Mouse (Mus musculus) bone marrow, adult 2 months (tissue): ENCODE results near the gene Agrp.

Experiments
- CTCF ChIP-seq: fragments of 200-500 bp; IDR thresholded peaks from 2 replicates; pipeline ENCODE4 v1.5.1; 2011; ENCODE audit warnings: low read length, control low read depth; ENCODE audit not compliant: control insufficient read depth, insufficient read depth
- POLR2A ChIP-seq: fragments of 200-500 bp; IDR thresholded peaks from 2 replicates; pipeline ENCODE4 v1.6.1; 2011; ENCODE audit warnings: low read depth, mild to moderate bottlenecking, control low read depth, low read length, borderline replicate concordance; ENCODE audit not compliant: control insufficient read depth

DNA sequence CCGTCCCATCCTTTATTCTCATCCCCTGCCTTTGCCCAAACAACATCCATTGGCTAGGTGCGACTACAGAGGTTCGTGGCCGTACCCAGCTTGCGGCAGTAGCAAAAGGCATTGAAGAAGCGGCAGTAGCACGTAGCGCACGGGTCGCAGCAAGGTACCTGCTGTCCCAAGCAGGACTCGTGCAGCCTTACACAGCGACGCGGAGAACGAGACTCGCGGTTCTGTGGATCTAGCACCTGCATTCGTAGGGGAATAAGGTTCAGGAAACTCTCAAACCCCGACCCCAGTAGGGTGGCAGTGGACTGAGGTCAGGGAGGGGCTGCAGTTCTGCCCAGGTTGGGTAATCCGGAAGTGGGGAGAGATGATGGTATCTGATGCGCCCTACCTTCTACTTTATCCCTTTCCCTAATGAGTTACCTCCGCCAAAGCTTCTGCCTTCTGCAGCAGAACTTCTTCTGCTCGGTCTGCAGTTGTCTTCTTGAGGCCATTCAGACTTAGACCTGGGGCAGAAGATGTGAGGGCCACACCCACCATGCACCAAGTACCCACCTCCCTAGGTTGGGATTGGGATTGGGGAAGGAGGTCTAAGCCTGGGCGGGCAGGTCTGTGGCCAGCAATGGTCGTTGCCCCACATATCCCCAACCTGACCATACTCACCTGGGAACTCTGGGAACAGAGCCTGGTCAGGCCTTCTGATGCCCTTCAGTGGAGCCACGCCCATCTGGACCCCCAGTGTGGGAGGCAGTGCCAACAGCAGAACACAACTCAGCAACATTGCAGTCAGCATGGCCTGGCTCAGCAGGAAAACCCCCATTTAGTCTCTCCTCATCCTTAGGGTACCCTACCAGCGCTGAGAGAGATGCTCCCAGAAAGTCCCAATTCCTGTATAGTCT, 70.2 kb downstream of the Agrp start:
- TF ChIP-seq CTCF (no peak), POLR2A (no peak)
